Mouse (Mus musculus): Measurements from ENCODE around the gene Plxna4.

- TF ChIP-seq GATA1 (IDR thresholded peaks at IDR 0.05; ENCODE audit: borderline replicate concordance, low read length) (no peak), FLI1 (IDR thresholded peaks at IDR 0.05; ENCODE audit: low read length) (no peak)
Measured at GRCm38 (mm10) chr6:32388276-32388675, 199.7 kb downstream of the Plxna4 start.
